Mouse (Mus musculus): ENCODE data around the gene Stmn1. TPM values are rescaled to one million over a fixed set of nuclear protein-coding genes. Genes with fewer than 3 reads are reported as not detected.

Stmn1 gene
- polyA plus RNA-seq, 1 experiment, result 17.1 TPM

GRCm38 (mm10) chr4:134474240-134474639 lies 6.1 kb downstream of the Stmn1 start:
- Histone ChIP-seq H3K4me1 (ENCODE audit: control insufficient read depth, insufficient read depth, insufficient read length) (no peaks in the 10 kb centered on the region), H3K36me3 (ENCODE audit: control insufficient read depth, insufficient read depth, low read length) (no peaks in the 10 kb centered on the region; the same call in 1 of the 2 replicates), H3K4me3 (ENCODE audit: extremely low read depth, insufficient read depth, insufficient read length) (no peak overlapping the region), H3K27ac (ENCODE audit: insufficient read depth, low read length) (no peak overlapping the region), H3K27me3 (ENCODE audit: control insufficient read depth, insufficient read depth, low read length) (no peaks in the 10 kb centered on the region)
- DNase-seq (ENCODE audit: low read depth in 1 of 2, low spot score in 2 of 2), result no peak
- 94% methylated on average over 8 of the region's 8 CpGs for WGBS
- no peak for TF ChIP-seq POLR2A (IDR thresholded peaks at IDR 0.05; ENCODE audit: low read depth, low read length)

GRCm38 (mm10) chr4:134476899-134477298 lies 8.8 kb downstream of the Stmn1 start:
- no peak for DNase-seq (ENCODE audit: low read depth in 1 of 2, low spot score in 2 of 2)
- 89% methylated on average over 8 of the region's 8 CpGs for WGBS
- H3K27me3 ChIP-seq (ENCODE audit: control insufficient read depth, insufficient read depth, low read length), result no peaks in the 10 kb centered on the region
- no peaks in the 10 kb centered on the region; the same call in 1 of the 2 replicates for H3K36me3 ChIP-seq (ENCODE audit: control insufficient read depth, insufficient read depth, low read length)
- H3K27ac ChIP-seq (ENCODE audit: insufficient read depth, low read length), result no peak overlapping the region
- TF ChIP-seq POLR2A (IDR thresholded peaks at IDR 0.05; ENCODE audit: low read depth, low read length) (no peak), CTCF (IDR thresholded peaks at IDR 0.05; ENCODE audit: extremely low read depth, insufficient read depth, insufficient read length, insufficient replicate concordance) (no peak)
- H3K4me1 ChIP-seq (ENCODE audit: control insufficient read depth, insufficient read depth, insufficient read length), result no peaks in the 10 kb centered on the region
- no peak overlapping the region for H3K4me3 ChIP-seq (ENCODE audit: extremely low read depth, insufficient read depth, insufficient read length)

DNA sequence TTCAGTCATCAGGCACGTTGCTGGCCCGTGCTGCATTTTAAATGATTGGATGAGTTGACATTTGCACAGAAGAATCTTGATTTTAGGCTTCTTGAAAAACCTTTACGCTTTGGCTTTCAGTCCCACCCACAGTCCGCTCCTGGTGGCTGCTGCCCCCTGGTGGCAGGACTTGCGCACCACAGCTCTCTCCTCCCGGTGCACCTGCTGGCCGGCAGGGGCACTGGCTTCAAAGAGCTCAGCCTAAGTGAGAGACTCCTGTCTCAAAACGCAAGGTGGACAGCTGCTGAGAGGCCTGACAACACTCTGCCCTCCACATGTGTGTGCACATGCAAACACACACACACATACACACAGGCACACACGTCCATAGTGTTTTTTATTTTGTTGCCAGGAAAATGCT lies 9.9 kb downstream of the Stmn1 start:
- DNase-seq (ENCODE audit: low read depth in 1 of 2, low spot score in 2 of 2), result peak; percentile 74 to 88
- WGBS, result 7% methylated on average over 9 of the region's 9 CpGs
- H3K36me3 ChIP-seq (ENCODE audit: control insufficient read depth, insufficient read depth, low read length), result no peaks in the 10 kb centered on the region; the same call in 1 of the 2 replicates
- TF ChIP-seq CTCF (IDR thresholded peaks at IDR 0.05; ENCODE audit: extremely low read depth, insufficient read depth, insufficient read length, insufficient replicate concordance) (peak; percentile 100), POLR2A (IDR thresholded peaks at IDR 0.05; ENCODE audit: low read depth, low read length) (no peak)
- H3K4me1 ChIP-seq (ENCODE audit: control insufficient read depth, insufficient read depth, insufficient read length), result no peaks in the 10 kb centered on the region
- no peaks in the 10 kb centered on the region for H3K27me3 ChIP-seq (ENCODE audit: control insufficient read depth, insufficient read depth, low read length)
- H3K4me3 ChIP-seq (ENCODE audit: extremely low read depth, insufficient read depth, insufficient read length), result no peak overlapping the region
- H3K27ac ChIP-seq (ENCODE audit: insufficient read depth, low read length), result no peak overlapping the region

- DNase-seq (ENCODE audit: low read depth in 1 of 2, low spot score in 2 of 2), result no peak
- 96% methylated on average over 4 of the region's 4 CpGs for WGBS
- H3K4me1 ChIP-seq (ENCODE audit: control insufficient read depth, insufficient read depth, insufficient read length), result no peaks in the 10 kb centered on the region
- H3K27ac ChIP-seq (ENCODE audit: insufficient read depth, low read length), result no peak overlapping the region
- TF ChIP-seq CTCF (IDR thresholded peaks at IDR 0.05; ENCODE audit: extremely low read depth, insufficient read depth, insufficient read length, insufficient replicate concordance) (no peak), POLR2A (IDR thresholded peaks at IDR 0.05; ENCODE audit: low read depth, low read length) (no peak)
- no peaks in the 10 kb centered on the region for H3K36me3 ChIP-seq (ENCODE audit: control insufficient read depth, insufficient read depth, low read length)
- H3K27me3 ChIP-seq (ENCODE audit: control insufficient read depth, insufficient read depth, low read length), result no peaks in the 10 kb centered on the region
- no peak overlapping the region for H3K4me3 ChIP-seq (ENCODE audit: extremely low read depth, insufficient read depth, insufficient read length)
Observed at GRCm38 (mm10) chr4:134479839-134480238, 11.7 kb downstream of the Stmn1 start.

- WGBS, result 19% methylated on average over 6 of the region's 6 CpGs
- peak; percentile 54 to 73 for DNase-seq (ENCODE audit: low read depth in 1 of 2, low spot score in 2 of 2)
- no peak overlapping the region for H3K27ac ChIP-seq (ENCODE audit: insufficient read depth, low read length)
Observed at GRCm38 (mm10) chr4:134480864-134481263, 12.7 kb downstream of the Stmn1 start.

GRCm38 (mm10) chr4:134481270-134481669 lies 13.2 kb downstream of the Stmn1 start:
- Histone ChIP-seq H3K4me1 (ENCODE audit: control insufficient read depth, insufficient read depth, insufficient read length) (no peaks in the 10 kb centered on the region), H3K27ac (ENCODE audit: insufficient read depth, low read length) (no peak overlapping the region), H3K27me3 (ENCODE audit: control insufficient read depth, insufficient read depth, low read length) (no peaks in the 10 kb centered on the region), H3K4me3 (ENCODE audit: extremely low read depth, insufficient read depth, insufficient read length) (no peak overlapping the region), H3K36me3 (ENCODE audit: control insufficient read depth, insufficient read depth, low read length) (no peaks in the 10 kb centered on the region)
- WGBS, result 59% methylated on average over 6 of the region's 6 CpGs
- no peak for TF ChIP-seq POLR2A (IDR thresholded peaks at IDR 0.05; ENCODE audit: low read depth, low read length)
- TF ChIP-seq CTCF (IDR thresholded peaks at IDR 0.05; ENCODE audit: extremely low read depth, insufficient read depth, insufficient read length, insufficient replicate concordance), result no peak
- DNase-seq (ENCODE audit: low read depth in 1 of 2, low spot score in 2 of 2), result no peak

More at GRCm38 (mm10) chr4:134480864-134481263, 12.7 kb downstream of the Stmn1 start:
- no peak overlapping the region for H3K4me3 ChIP-seq (ENCODE audit: extremely low read depth, insufficient read depth, insufficient read length)
- no peaks in the 10 kb centered on the region for H3K4me1 ChIP-seq (ENCODE audit: control insufficient read depth, insufficient read depth, insufficient read length)
- no peaks in the 10 kb centered on the region for H3K27me3 ChIP-seq (ENCODE audit: control insufficient read depth, insufficient read depth, low read length)
- H3K36me3 ChIP-seq (ENCODE audit: control insufficient read depth, insufficient read depth, low read length), result no peaks in the 10 kb centered on the region
- TF ChIP-seq CTCF (IDR thresholded peaks at IDR 0.05; ENCODE audit: extremely low read depth, insufficient read depth, insufficient read length, insufficient replicate concordance) (peak; percentile 97), POLR2A (IDR thresholded peaks at IDR 0.05; ENCODE audit: low read depth, low read length) (no peak)

GRCm38 (mm10) chr4:134482442-134482841 lies 14.3 kb downstream of the Stmn1 start:
- TF ChIP-seq CTCF (IDR thresholded peaks at IDR 0.05; ENCODE audit: extremely low read depth, insufficient read depth, insufficient read length, insufficient replicate concordance) (no peak), POLR2A (IDR thresholded peaks at IDR 0.05; ENCODE audit: low read depth, low read length) (no peak)
- no peaks in the 10 kb centered on the region for H3K4me1 ChIP-seq (ENCODE audit: control insufficient read depth, insufficient read depth, insufficient read length)
- no peak for DNase-seq (ENCODE audit: low read depth in 1 of 2, low spot score in 2 of 2)
- H3K4me3 ChIP-seq (ENCODE audit: extremely low read depth, insufficient read depth, insufficient read length), result no peak overlapping the region
- H3K36me3 ChIP-seq (ENCODE audit: control insufficient read depth, insufficient read depth, low read length), result no peaks in the 10 kb centered on the region
- no peak overlapping the region for H3K27ac ChIP-seq (ENCODE audit: insufficient read depth, low read length)
- H3K27me3 ChIP-seq (ENCODE audit: control insufficient read depth, insufficient read depth, low read length), result no peaks in the 10 kb centered on the region
- WGBS, result 92% methylated on average over 8 of the region's 8 CpGs

Data from spleen, adult 2 months (tissue).